Mouse (Mus musculus): ENCODE measurements at regions not wholly inside any gene's neighbourhood (a gene's known extent, or its start where the extent isn't known, plus 50 kb on each side); places are given as distances from the start of the nearest gene placed in this dataset.

DNA sequence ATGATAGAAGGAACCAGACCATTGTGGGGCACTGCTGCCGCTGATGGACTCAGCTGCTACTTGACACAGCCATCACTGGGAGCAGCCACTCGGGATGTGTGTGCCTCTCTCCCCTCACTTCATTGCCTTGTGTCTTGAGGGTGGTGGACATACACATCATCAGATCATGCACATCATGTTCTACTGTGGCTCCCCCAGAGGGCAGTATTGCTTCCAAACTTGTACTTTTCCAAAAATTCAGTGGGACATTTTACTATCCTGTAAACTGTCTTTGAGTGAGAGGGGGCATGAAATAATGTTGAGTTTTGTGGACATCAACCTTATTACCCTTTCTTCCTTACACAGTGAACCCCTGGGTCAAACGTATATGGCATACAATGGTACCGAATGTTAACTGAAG, 134.6 kb downstream of the Hhipl2 start:
- TF ChIP-seq CTCF (IDR thresholded peaks at IDR 0.05; ENCODE audit: low read depth) = peak; percentile 58
- TF ChIP-seq EP300 (optimal IDR thresholded peaks at IDR 0.05) = no peak
